Mouse (Mus musculus) lung, embryonic 16.5 days (tissue): ENCODE data around the gene Hrh1. TPM values are rescaled to one million over a fixed set of nuclear protein-coding genes. Genes with fewer than 3 reads are reported as not detected.

ENCODE experiments used
- ATAC-seq: fragments of 200-750 bp; cut with Nextera tagmentation; 2 replicates; pipeline ENCODE4 v1.8.0; 2017; ENCODE audit warnings: low read depth, mild to moderate bottlenecking, moderate library complexity
- H3K27ac ChIP-seq: fragments of 300-500 bp; sonication (generic); 2 replicates; pipeline ENCODE4 v1.5.1; 2014; ENCODE audit warnings: mild to moderate bottlenecking, control low read depth, low read length
- H3K27me3 ChIP-seq: fragments of 300-500 bp; sonication (generic); 2 replicates; pipeline ENCODE4 v1.6.1; 2014; ENCODE audit warnings: low read depth, low read length, mixed read lengths; ENCODE audit not compliant: control insufficient read depth, insufficient read depth
- H3K36me3 ChIP-seq: fragments of 300-500 bp; sonication (generic); 2 replicates; pipeline ENCODE4 v1.6.1; 2014; ENCODE audit warnings: low read length; ENCODE audit not compliant: control insufficient read depth, insufficient read depth
- H3K4me1 ChIP-seq: fragments of 300-500 bp; sonication (generic); replicated peaks from 2 replicates; pipeline ENCODE4 v1.6.1; 2014; ENCODE audit warnings: low read length, mixed read lengths; ENCODE audit not compliant: control insufficient read depth, insufficient read depth
- H3K4me2 ChIP-seq: fragments of 300-500 bp; sonication (generic); 2 replicates; pipeline ENCODE4 v1.6.1; 2014; ENCODE audit warnings: low read depth, low read length, control low read depth
- H3K4me3 ChIP-seq: fragments of 300-500 bp; sonication (generic); 2 replicates; pipeline ENCODE4 v1.5.1; 2014; ENCODE audit warnings: mild to moderate bottlenecking, low read length, control low read depth
- H3K9ac ChIP-seq: fragments of 300-500 bp; sonication (generic); 2 replicates; pipeline ENCODE4 v1.6.1; 2014; ENCODE audit warnings: low read length, control low read depth
- H3K9me3 ChIP-seq: fragments of 300-500 bp; sonication (generic); 2 replicates; pipeline ENCODE4 v1.6.1; 2016; ENCODE audit warnings: low read length; ENCODE audit not compliant: control insufficient read depth
- WGBS: fragments of 180-500 bp; shearing (Covaris S2); extraction: QIAGEN DNeasy Blood & Tissue Kit; methylation state at CpG from one replicate; pipeline ENCODE4 v1.1.7; 2014; 5-methylcytosine and 5-hydroxymethylcytosine counted together
- polyA plus RNA-seq: library from polyadenylated mRNA; unstranded; fragments of >200 nt; fragmentation: Nextera tagmentation; extraction: Ambion mirVana; gene quantifications from 2 replicates; pipeline ENCODE4 v1.2.1, GENCODE M21; 2015

The Hrh1 gene
- polyA plus RNA-seq, 1 experiment from 2014 or later, result 0.26 TPM

DNA sequence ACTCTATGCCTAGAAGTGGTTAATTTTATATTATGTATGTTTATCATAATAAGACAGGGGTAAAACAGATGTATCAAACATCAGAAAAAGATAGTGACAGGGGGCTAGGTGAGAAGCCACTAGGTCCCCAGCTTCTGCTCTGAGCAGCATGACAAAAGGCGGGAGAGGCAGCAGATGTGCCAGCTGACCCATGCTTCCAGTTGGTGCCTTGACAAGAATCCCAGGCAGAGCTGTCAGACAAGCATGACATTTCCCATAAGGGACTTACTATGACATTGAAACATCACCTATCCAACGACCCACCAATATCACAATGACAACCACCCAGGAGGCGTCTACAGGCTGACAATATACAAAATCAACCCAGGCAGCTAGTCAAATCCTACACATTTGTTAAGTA lies 16.9 kb upstream of the Hrh1 start:
- H3K36me3 ChIP-seq, result no peaks in the 10 kb centered on the region
- no peak for ATAC-seq
- no peak overlapping the region for H3K27ac ChIP-seq
- H3K4me1 ChIP-seq, result no peaks in the 10 kb centered on the region
- 65% methylated on average over 3 of the region's 3 CpGs for WGBS
- H3K9me3 ChIP-seq, result no peaks in the 10 kb centered on the region
- H3K9ac ChIP-seq, result no peak overlapping the region
- H3K27me3 ChIP-seq, result no peaks in the 10 kb centered on the region
- no peak overlapping the region for H3K4me3 ChIP-seq
- no peak overlapping the region for H3K4me2 ChIP-seq

DNA sequence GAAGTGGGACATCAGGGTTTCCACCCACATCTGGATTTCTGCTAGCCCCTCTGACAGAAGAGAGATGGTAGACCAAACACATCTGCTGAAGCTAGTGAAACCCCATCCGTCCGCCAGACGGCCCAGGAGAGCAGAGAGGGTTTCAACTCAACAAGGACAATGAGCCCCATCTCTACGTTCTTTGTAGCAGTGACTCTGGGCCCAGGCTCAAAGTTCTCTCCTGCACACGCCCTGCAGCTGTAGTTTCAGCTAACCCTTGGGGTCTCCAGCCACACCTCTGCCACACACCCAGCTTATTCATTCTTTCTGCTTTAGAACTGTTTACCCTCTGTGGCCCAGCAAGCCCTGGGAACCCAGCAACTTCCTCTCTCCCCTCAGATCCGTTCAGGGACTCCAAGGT lies 10.4 kb upstream of the Hrh1 start:
- no peaks in the 10 kb centered on the region; the same call in 1 of the 2 replicates for H3K27me3 ChIP-seq
- H3K4me3 ChIP-seq, result no peak overlapping the region
- no peak overlapping the region for H3K27ac ChIP-seq
- no peak for ATAC-seq
- no peaks in the 10 kb centered on the region for H3K36me3 ChIP-seq
- H3K4me2 ChIP-seq, result no peak overlapping the region
- no peaks in the 10 kb centered on the region for H3K9me3 ChIP-seq
- WGBS, result 60% methylated on average over 6 of the region's 6 CpGs
- no peaks in the 10 kb centered on the region for H3K4me1 ChIP-seq
- H3K9ac ChIP-seq, result no peak overlapping the region

DNA sequence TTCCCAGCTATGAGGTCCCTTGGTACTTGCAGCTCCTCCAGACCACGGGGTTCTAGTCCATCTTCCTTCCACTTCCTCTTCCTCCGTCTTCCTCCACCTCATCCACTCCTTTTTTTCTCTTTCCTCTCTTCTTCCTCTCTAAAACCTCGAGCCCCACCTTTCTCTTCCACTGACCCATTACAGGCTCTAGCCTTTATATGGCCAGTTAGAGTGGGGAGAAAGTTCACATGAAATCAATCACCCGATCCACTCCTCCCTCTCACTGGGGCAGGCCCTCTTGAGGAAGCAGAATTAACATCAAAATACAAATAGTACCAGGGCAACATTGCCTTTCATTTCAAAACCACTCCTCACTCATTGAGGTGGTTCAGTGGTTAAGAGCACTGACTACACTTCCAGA lies 9.9 kb upstream of the Hrh1 start:
- Histone ChIP-seq H3K4me1 (no peaks in the 10 kb centered on the region), H3K9ac (no peak overlapping the region), H3K9me3 (no peaks in the 10 kb centered on the region), H3K4me2 (no peak overlapping the region), H3K27me3 (no peaks in the 10 kb centered on the region; the same call in 1 of the 2 replicates), H3K36me3 (no peaks in the 10 kb centered on the region), H3K27ac (no peak overlapping the region), H3K4me3 (no peak overlapping the region)
- no peak for ATAC-seq
- WGBS, result 64% methylated on average over 4 of the region's 4 CpGs

DNA sequence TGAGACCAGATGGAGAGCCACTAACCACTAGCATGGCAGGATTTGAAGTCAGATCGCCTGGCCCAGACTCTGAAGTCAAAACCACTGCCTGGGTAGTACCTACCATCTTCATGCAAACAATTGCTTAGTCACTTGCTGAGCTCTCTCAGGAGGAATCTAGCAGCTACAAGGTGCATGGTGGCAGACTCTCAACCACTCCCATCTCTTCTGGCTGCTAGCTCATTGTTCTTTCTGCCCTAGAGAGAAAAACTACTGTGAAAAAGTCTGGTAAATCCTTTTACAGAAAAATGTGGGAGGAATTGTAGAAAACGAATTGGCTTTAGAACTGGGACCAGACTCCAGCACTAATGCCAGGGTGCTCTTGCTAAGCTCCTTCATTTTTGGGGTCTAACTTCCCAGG lies 7.6 kb upstream of the Hrh1 start:
- Histone ChIP-seq H3K4me1 (peaks cover 3% of the 10 kb centered on the region; the same call in 1 of the 2 replicates), H3K9me3 (no peaks in the 10 kb centered on the region), H3K27ac (no peak overlapping the region), H3K4me3 (no peak overlapping the region), H3K36me3 (no peaks in the 10 kb centered on the region), H3K4me2 (no peak overlapping the region), H3K9ac (no peak overlapping the region), H3K27me3 (no peaks in the 10 kb centered on the region; the same call in 1 of the 2 replicates)
- 58% methylated on average over 2 of the region's 2 CpGs for WGBS
- ATAC-seq, result no peak

DNA sequence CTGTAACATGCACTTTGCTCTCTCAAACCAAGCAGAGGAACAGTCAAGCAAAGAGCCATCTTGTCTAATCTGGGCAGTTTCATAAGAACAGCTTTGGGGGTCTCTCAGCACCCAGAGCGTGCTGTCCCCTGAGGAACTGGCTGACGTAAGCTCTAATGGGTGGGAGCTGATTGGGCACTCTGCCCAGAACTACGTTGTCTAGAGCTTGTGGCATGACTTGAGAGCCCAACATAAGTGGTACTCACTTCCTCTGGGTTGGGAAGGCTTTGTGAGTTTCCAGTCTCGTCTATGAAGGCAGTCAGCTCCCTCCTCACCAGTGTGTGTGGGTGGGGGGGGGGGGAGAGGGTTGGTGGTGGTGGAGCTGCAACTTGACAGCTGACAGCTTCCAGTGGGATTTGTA lies 2.8 kb upstream of the Hrh1 start:
- Histone ChIP-seq H3K4me2 (no peak overlapping the region), H3K4me3 (no peak overlapping the region), H3K27me3 (peaks cover 42% of the 10 kb centered on the region), H3K9me3 (no peaks in the 10 kb centered on the region), H3K9ac (no peak overlapping the region), H3K27ac (no peak overlapping the region), H3K36me3 (no peaks in the 10 kb centered on the region), H3K4me1 (peaks cover 15% of the 10 kb centered on the region)
- WGBS, result 15% methylated on average over 4 of the region's 4 CpGs
- ATAC-seq, result peak; percentile 75; the same call in 1 of the 2 replicates

DNA sequence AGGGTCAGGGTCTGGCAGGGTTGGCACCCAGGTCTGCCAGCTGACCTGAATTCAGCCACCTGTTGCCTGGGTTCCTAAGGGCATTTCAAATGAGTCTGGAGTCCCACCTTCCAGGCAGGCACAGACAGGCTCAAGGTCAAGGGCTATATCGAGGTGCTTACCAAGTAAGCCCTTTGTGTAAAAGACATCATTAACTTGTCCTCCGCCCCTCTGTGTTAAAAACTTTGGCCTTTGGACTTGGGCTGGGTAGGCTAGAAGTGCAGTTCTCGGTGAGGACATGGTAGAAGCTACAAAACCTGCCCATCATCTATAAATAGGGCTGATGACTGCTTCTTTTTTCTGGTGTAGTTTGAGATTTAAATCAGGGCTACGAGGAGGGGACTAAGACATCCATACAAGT lies 1.1 kb upstream of the Hrh1 start:
- WGBS, result 58% methylated on average over 4 of the region's 4 CpGs
- H3K4me2 ChIP-seq, result no peak overlapping the region
- peaks cover 50% of the 10 kb centered on the region for H3K27me3 ChIP-seq
- H3K9ac ChIP-seq, result no peak overlapping the region
- no peak overlapping the region for H3K4me3 ChIP-seq
- no peak for ATAC-seq
- no peak overlapping the region for H3K27ac ChIP-seq
- H3K9me3 ChIP-seq, result no peaks in the 10 kb centered on the region
- peaks cover 15% of the 10 kb centered on the region for H3K4me1 ChIP-seq
- H3K36me3 ChIP-seq, result no peaks in the 10 kb centered on the region

DNA sequence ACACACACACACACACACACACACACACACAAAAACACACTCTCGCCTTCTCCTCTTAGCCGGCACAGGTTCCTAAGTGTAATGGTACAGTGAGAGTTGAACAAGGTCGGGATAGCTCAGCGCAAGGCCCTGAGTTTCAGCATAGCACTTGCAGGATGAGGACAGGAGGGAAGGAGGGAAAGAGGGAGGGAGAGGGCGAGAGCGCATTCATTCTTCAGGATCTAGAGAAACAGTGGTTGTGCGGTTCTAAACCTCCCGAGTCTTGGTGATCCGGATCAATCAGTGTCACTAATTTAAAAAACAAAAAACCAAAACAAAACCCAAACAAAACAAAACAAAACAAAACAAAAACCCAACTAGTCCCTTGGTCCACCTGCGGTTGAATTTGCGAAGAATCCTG lies 456 bp upstream of the Hrh1 start:
- peak overlapping the region; percentile 96 for H3K4me2 ChIP-seq
- no peaks in the 10 kb centered on the region for H3K9me3 ChIP-seq
- no peaks in the 10 kb centered on the region for H3K36me3 ChIP-seq
- peaks cover 15% of the 10 kb centered on the region for H3K4me1 ChIP-seq
- H3K9ac ChIP-seq, result no peak overlapping the region
- H3K27me3 ChIP-seq, result peaks cover 50% of the 10 kb centered on the region
- no peak overlapping the region for H3K27ac ChIP-seq
- WGBS, result 6% methylated on average over 11 of the region's 11 CpGs
- H3K4me3 ChIP-seq, result peak overlapping the region; percentile 52
- ATAC-seq, result no peak

DNA sequence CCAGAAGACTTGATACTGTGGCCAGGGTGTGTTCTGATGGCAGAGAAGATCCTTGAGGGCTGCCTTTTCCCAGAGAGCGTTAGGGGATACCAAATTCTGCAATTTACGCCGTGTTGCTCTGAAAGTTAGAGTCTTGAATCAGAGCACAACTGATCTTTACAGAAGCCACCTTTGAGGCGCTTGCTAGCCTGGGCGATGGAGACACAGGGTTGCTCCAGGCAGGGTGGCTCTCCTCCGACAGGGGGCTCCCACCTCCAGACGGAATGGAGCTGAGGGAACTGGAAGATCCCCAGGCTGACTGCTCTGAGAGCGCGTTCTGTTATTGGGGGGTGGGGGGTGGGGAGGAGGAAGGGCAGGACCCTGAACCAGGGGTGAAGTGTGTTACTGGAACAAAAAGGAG lies 890 bp downstream of the Hrh1 start:
- ATAC-seq, result no peak
- H3K36me3 ChIP-seq, result no peaks in the 10 kb centered on the region
- H3K27ac ChIP-seq, result no peak overlapping the region
- peaks cover 17% of the 10 kb centered on the region for H3K4me1 ChIP-seq
- H3K27me3 ChIP-seq, result peaks cover 50% of the 10 kb centered on the region
- H3K9me3 ChIP-seq, result no peaks in the 10 kb centered on the region
- no peak overlapping the region for H3K4me2 ChIP-seq
- H3K9ac ChIP-seq, result no peak overlapping the region
- no peak overlapping the region for H3K4me3 ChIP-seq
- 3% methylated on average over 9 of the region's 9 CpGs for WGBS

DNA sequence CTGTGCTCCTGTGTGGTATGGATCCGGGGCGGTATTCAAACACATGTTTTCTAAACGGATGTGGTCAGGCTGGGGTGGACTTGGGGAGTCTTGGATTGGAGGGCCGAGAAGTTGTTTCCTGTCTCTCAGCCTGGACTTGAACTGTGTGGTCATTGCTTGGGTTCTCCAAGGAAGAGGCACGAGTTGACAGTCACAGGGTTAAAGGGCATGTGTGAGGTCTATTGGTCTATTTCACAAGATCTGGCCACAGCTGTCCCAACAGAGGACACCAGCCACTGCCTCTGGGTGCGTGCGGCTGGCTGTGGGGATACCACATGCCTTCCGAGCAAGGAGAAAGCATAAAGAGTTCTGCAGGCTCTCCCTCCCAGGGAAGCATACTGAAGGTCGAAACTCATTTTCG lies 2.7 kb downstream of the Hrh1 start:
- peaks cover 15% of the 10 kb centered on the region for H3K4me1 ChIP-seq
- H3K4me3 ChIP-seq, result no peak overlapping the region
- no peaks in the 10 kb centered on the region for H3K36me3 ChIP-seq
- peaks cover 50% of the 10 kb centered on the region for H3K27me3 ChIP-seq
- 65% methylated on average over 10 of the region's 10 CpGs for WGBS
- H3K4me2 ChIP-seq, result no peak overlapping the region
- no peaks in the 10 kb centered on the region for H3K9me3 ChIP-seq
- H3K27ac ChIP-seq, result no peak overlapping the region
- no peak overlapping the region for H3K9ac ChIP-seq
- ATAC-seq, result no peak

DNA sequence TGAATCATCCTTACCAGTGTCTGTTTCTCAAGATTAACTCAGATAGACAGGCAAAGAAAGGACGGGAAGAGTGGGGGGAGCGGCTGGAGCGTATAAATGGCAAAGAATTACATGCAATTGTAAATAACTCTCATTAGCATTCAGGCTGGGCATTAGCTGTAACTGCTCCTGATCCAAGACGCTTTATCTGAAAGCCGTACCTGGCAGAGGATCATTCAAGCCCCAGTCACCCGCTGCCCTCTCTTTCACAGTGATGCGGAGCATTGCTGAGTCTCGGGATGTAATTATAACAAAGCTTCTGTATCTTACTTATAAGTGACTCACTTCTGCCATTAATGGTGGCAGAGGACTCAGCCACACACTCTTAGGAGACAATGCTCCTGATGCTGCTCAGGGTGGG lies 3.1 kb downstream of the Hrh1 start:
- 89% methylated on average over 8 of the region's 8 CpGs for WGBS
- no peak overlapping the region for H3K9ac ChIP-seq
- peaks cover 15% of the 10 kb centered on the region for H3K4me1 ChIP-seq
- H3K27ac ChIP-seq, result no peak overlapping the region
- H3K9me3 ChIP-seq, result no peaks in the 10 kb centered on the region
- no peak for ATAC-seq
- no peak overlapping the region for H3K4me2 ChIP-seq
- no peaks in the 10 kb centered on the region for H3K36me3 ChIP-seq
- peaks cover 50% of the 10 kb centered on the region for H3K27me3 ChIP-seq
- no peak overlapping the region for H3K4me3 ChIP-seq
